ENCODE assay signal across 8 mouse cellular contexts in genomic region chr11:25301130-25301529, GRCm38 (mm10).
DNase-seq lines count a peak whose midpoint lies in the region; ATAC-seq lines count a peak whose summit lies in the region.

No protein-coding gene starts in this region.

- no peak; the same call in 1 of the 2 replicates for ATAC-seq in monocyte, adult 5-6 weeks (replicated peaks; ENCODE audit: insufficient number of reproducible peaks, low FRiP score, low TSS enrichment, poor library complexity, severe bottlenecking)

- peak; percentile 9 to 21 for DNase-seq in monocyte, adult 2 months (ENCODE audit: low read depth in 1 of 2, low spot score in 2 of 2)
- peak; percentile 13 for DNase-seq in cerebellum, adult 9-10 months
- peak; percentile 38 to 45 for DNase-seq in frontal cortex, postnatal 14 days (ENCODE audit: low spot score in 2 of 2)
- peak; percentile 65 for DNase-seq in kidney, postnatal 14 days
- peak; percentile 11 to 34 for DNase-seq in lung, adult 18-20 months
- peak; percentile 85 for DNase-seq in retina, embryonic 14.5 days (ENCODE audit: low spot score)
- DNase-seq in thymus, postnatal 36 days = peak; percentile 27 to 45

Comparison
In these comparisons a context has a peak if more than half of its experiments do, and no peak if none do; other contexts are left out.
1. DNase-seq: peak in every context shown above with its lines; median percentile 85 in retina, embryonic 14.5 days; 65 in kidney, postnatal 14 days; 42 in frontal cortex, postnatal 14 days; 36 in thymus, postnatal 36 days; 22 in lung, adult 18-20 months; 15 in monocyte, adult 2 months; 13 in cerebellum, adult 9-10 months.